In genomic region chrX:8101017-8101416, GRCm38 (mm10) we compare ENCODE assay signal across 8 mouse cellular contexts. TPM values are rescaled to one million over a fixed set of nuclear protein-coding genes. Genes with fewer than 3 reads are reported as not detected.
A peak's percentile ranks its signal among the peaks of the same experiment; 100 is the strongest.
DNase-seq lines count a peak whose midpoint lies in the region; ATAC-seq and TF ChIP-seq lines count a peak whose summit lies in the region.

No protein-coding gene starts in this region.

- no peak overlapping the region for H3K9ac ChIP-seq in kidney, embryonic 15.5 days
- no peak overlapping the region for H3K9ac ChIP-seq in hindbrain, embryonic 12.5 days
- H3K9ac ChIP-seq in limb, embryonic 12.5 days (replicated peaks), result no peak overlapping the region

- H3K4me1 ChIP-seq in kidney, embryonic 15.5 days, result no peaks in the 10 kb centered on the region
- H3K4me1 ChIP-seq in hindbrain, embryonic 12.5 days, result 0 out of 2 replicates have a peak, but pooled peaks cover 4% of the 10 kb centered on the region
- H3K4me1 ChIP-seq in limb, embryonic 12.5 days (replicated peaks), result no peaks in the 10 kb centered on the region

- no peaks in the 10 kb centered on the region for H3K36me3 ChIP-seq in kidney, embryonic 15.5 days
- no peaks in the 10 kb centered on the region for H3K36me3 ChIP-seq in hindbrain, embryonic 12.5 days
- H3K36me3 ChIP-seq in limb, embryonic 12.5 days, result no peaks in the 10 kb centered on the region

- DNase-seq in kidney, postnatal 10 days, result peak; percentile 24
- peak; percentile 97 for DNase-seq in brain, embryonic 14.5 days (ENCODE audit: low read depth)
- DNase-seq in right cerebral cortex, adult 2 months (ENCODE audit: low spot score in 2 of 2), result peak; percentile 46 to 66
- no peak for DNase-seq in gastrocnemius, postnatal 14 days
- no peak for DNase-seq in cerebellum, adult 18-20 months

- no peak overlapping the region for H3K4me3 ChIP-seq in kidney, embryonic 15.5 days (replicated peaks)
- no peak overlapping the region for H3K4me3 ChIP-seq in hindbrain, embryonic 12.5 days
- H3K4me3 ChIP-seq in limb, embryonic 12.5 days (replicated peaks), result no peak overlapping the region

- TF ChIP-seq POLR2A in brain, embryonic 14.5 days (IDR thresholded peaks at IDR 0.05; ENCODE audit: borderline replicate concordance, extremely low read depth, insufficient read depth, insufficient read length, poor library complexity, severe bottlenecking), result no peak

- H3K4me2 ChIP-seq in kidney, embryonic 15.5 days, result no peak overlapping the region
- H3K4me2 ChIP-seq in hindbrain, embryonic 12.5 days (replicated peaks), result no peak overlapping the region
- no peak overlapping the region for H3K4me2 ChIP-seq in limb, embryonic 12.5 days

- 28% methylated on average over 3 of the region's 3 CpGs for WGBS in kidney, embryonic 15.5 days
- 20% methylated on average over 3 of the region's 3 CpGs for WGBS in hindbrain, embryonic 12.5 days
- 22% methylated on average over 3 of the region's 3 CpGs for WGBS in limb, embryonic 12.5 days

- H3K27me3 ChIP-seq in kidney, embryonic 15.5 days, result no peaks in the 10 kb centered on the region
- no peaks in the 10 kb centered on the region for H3K27me3 ChIP-seq in hindbrain, embryonic 12.5 days
- H3K27me3 ChIP-seq in limb, embryonic 12.5 days, result no peaks in the 10 kb centered on the region

- intact Hi-C loops in gastrocnemius, postnatal 14 days (cut with DNase I; ENCODE audit: low total_unique reads), result no loop called here

- TF ChIP-seq CTCF in brain, embryonic 14.5 days (IDR thresholded peaks at IDR 0.05; ENCODE audit: borderline replicate concordance, extremely low read depth, insufficient read depth, insufficient read length), result peak; percentile 67

- H3K27ac ChIP-seq in kidney, embryonic 15.5 days, result no peak overlapping the region
- peak overlapping the region; percentile 79 for H3K27ac ChIP-seq in hindbrain, embryonic 12.5 days
- 0 out of 2 replicates have a peak overlapping the region, but pooled peaks have one; percentile 41 for H3K27ac ChIP-seq in limb, embryonic 12.5 days

- no peak for ATAC-seq in kidney, embryonic 15.5 days (replicated peaks; ENCODE audit: low FRiP score)
- ATAC-seq in hindbrain, embryonic 12.5 days (ENCODE audit: low FRiP score), result peak; percentile 46
- no peak for ATAC-seq in limb, embryonic 12.5 days (ENCODE audit: insufficient number of reproducible peaks, insufficient read depth, low FRiP score, low TSS enrichment, low read depth)

- H3K9me3 ChIP-seq in kidney, embryonic 15.5 days (replicated peaks), result no peaks in the 10 kb centered on the region
- H3K9me3 ChIP-seq in hindbrain, embryonic 12.5 days (replicated peaks), result no peaks in the 10 kb centered on the region
- H3K9me3 ChIP-seq in limb, embryonic 12.5 days, result no peaks in the 10 kb centered on the region

RNA-seq across cellular contexts. Expression of gene Was, which starts 10.7 kb away (rescaled TPM):
- polyA plus RNA-seq in kidney, embryonic 15.5 days (2015; fragmentation: Nextera tagmentation; extraction: Ambion mirVana), result 0.23 and 0.49 TPM in 2 replicates
- polyA plus RNA-seq in brain, embryonic 14.5 days (2012; rRNA removed), result 0.52 and 1.00 TPM in 2 replicates
- polyA plus RNA-seq in hindbrain, embryonic 12.5 days (2016; fragmentation: Nextera tagmentation; extraction: Ambion mirVana), result 0.21 TPM in 1 of 2 replicates, not detected in the other
- polyA plus RNA-seq in limb, embryonic 12.5 days (2016; fragmentation: Nextera tagmentation; extraction: Ambion mirVana), result 0.10 and 0.31 TPM in 2 replicates
- under 1 TPM; 0.84 to 0.93 TPM for total RNA-seq in gastrocnemius, postnatal 14 days (2021)

RNA-seq across cellular contexts. Expression of gene Suv39h1, which starts 26.5 kb away (rescaled TPM):
- polyA plus RNA-seq in kidney, embryonic 15.5 days (2015; fragmentation: Nextera tagmentation; extraction: Ambion mirVana), result 69.0 and 69.5 TPM in 2 replicates
- 46.5 and 56.7 TPM in 2 replicates for polyA plus RNA-seq in brain, embryonic 14.5 days (2012; rRNA removed)
- 58.6 and 60.2 TPM in 2 replicates for polyA plus RNA-seq in hindbrain, embryonic 12.5 days (2016; fragmentation: Nextera tagmentation; extraction: Ambion mirVana)
- polyA plus RNA-seq in limb, embryonic 12.5 days (2016; fragmentation: Nextera tagmentation; extraction: Ambion mirVana), result 87.7 and 90.6 TPM in 2 replicates
- total RNA-seq in gastrocnemius, postnatal 14 days (2021), result 1 to 10 TPM; 5.2 to 5.5 TPM

RNA-seq across cellular contexts. Expression of gene Wdr13, which starts 31.7 kb away (rescaled TPM):
- polyA plus RNA-seq in kidney, embryonic 15.5 days (2015; fragmentation: Nextera tagmentation; extraction: Ambion mirVana), result 22.7 and 29.3 TPM in 2 replicates
- polyA plus RNA-seq in brain, embryonic 14.5 days (2012; rRNA removed), result 235 and 257 TPM in 2 replicates
- polyA plus RNA-seq in hindbrain, embryonic 12.5 days (2016; fragmentation: Nextera tagmentation; extraction: Ambion mirVana), result 40.5 and 42.6 TPM in 2 replicates
- 20.5 and 20.9 TPM in 2 replicates for polyA plus RNA-seq in limb, embryonic 12.5 days (2016; fragmentation: Nextera tagmentation; extraction: Ambion mirVana)
- 10 to 100 TPM; 19.6 to 20.6 TPM for total RNA-seq in gastrocnemius, postnatal 14 days (2021)

RNA-seq across cellular contexts. Expression of gene Rbm3, which starts 44.7 kb away (rescaled TPM):
- 490 and 492 TPM in 2 replicates for polyA plus RNA-seq in kidney, embryonic 15.5 days (2015; fragmentation: Nextera tagmentation; extraction: Ambion mirVana)
- 336 and 439 TPM in 2 replicates for polyA plus RNA-seq in brain, embryonic 14.5 days (2012; rRNA removed)
- polyA plus RNA-seq in hindbrain, embryonic 12.5 days (2016; fragmentation: Nextera tagmentation; extraction: Ambion mirVana), result 401 and 433 TPM in 2 replicates
- polyA plus RNA-seq in limb, embryonic 12.5 days (2016; fragmentation: Nextera tagmentation; extraction: Ambion mirVana), result 531 and 573 TPM in 2 replicates
- 100 to 1,000 TPM; 179 to 195 TPM for total RNA-seq in gastrocnemius, postnatal 14 days (2021)

Comparison
In these comparisons a context has a peak if more than half of its experiments do, and no peak if none do; other contexts are left out.
1. DNase-seq: peak in kidney, postnatal 10 days (single experiment), brain, embryonic 14.5 days (single experiment) and right cerebral cortex, adult 2 months (2 of 2); none in gastrocnemius, postnatal 14 days (single experiment) and cerebellum, adult 18-20 months (0 of 2).